Mouse (Mus musculus): ENCODE data around the gene Olfr372. TPM values are rescaled to one million over a fixed set of nuclear protein-coding genes. Genes with fewer than 3 reads are reported as not detected.
"Not testable (repeated sequence)": the region's sequence is repeated elsewhere in the genome, so short reads cannot be mapped to it uniquely, and the experiment has no call there.

Olfr372 gene
- not detected for total RNA-seq (2021)
- long read RNA-seq, experiment 1, result 0 reads
- long read RNA-seq, experiment 2, result 0 reads

DNA sequence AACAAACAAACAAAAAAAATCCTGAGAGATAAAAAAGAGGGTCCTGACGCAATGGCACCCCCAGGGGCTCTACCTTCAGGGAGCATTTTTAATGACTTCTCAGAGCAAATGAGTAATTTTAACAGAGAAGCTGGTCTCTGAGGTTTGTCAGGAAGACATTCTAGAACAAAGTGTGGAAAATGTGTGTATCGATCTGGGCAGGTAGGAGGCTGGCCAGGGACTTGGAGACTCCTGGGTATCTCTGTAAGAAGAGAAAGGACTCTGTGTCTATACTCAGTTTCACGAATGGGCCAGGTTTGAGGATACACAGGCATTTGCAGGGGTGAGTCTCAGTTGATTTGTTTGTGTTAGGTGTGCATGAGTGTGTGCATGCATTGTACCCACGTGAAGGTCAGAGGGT, at the start of gene Olfr372:
Gene Olfr372 (plus strand): TSS at position 301 of the 400 bp plus-strand sequence.
- intact Hi-C loops (cut with DNase I; ENCODE audit: low total_unique reads); DNase-seq: not testable (repeated sequence)

DNA sequence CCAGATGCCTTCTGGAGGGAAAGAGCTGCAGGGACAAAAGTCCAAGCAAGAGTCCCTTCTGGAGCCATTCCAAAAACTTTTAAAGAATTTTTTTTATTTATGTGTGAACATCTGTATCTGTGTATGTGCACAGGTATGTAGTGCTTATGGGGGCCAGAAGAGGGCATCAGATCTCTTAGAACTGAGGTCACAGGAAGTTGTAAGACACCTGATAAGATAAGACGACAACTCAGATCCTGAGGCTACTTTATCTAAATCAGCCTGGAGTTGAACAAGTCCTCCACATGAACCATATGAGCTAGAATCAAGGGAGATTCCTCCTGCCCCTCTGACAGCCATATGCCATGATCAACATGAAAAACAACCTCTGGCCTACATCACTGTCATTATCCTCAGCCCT, 41.6 kb upstream of the Olfr372 start:
- intact Hi-C loops (cut with DNase I; ENCODE audit: low total_unique reads), result no loop called here
- no peak for DNase-seq

DNA sequence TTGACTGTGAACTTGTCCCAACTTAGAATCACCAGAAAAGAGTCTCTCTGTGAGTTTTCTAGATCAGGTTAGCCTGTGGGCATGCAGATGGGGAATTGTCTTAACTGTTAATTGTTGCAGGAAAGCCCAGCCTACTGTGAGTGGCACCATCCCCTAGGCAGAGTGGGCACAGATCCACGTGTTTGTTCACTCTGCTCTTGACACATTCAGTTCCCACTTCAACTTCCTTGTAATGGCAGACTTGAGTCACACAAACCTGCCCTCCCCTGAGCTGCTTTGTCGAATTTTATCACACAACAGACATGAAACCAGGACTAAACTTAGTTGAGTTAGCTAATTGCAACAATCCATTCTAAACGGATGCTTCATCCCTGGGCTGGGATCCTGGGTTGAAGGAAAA, 40.8 kb upstream of the Olfr372 start:
- DNase-seq, result no peak
- intact Hi-C loops (cut with DNase I; ENCODE audit: low total_unique reads), result no loop called here

DNA sequence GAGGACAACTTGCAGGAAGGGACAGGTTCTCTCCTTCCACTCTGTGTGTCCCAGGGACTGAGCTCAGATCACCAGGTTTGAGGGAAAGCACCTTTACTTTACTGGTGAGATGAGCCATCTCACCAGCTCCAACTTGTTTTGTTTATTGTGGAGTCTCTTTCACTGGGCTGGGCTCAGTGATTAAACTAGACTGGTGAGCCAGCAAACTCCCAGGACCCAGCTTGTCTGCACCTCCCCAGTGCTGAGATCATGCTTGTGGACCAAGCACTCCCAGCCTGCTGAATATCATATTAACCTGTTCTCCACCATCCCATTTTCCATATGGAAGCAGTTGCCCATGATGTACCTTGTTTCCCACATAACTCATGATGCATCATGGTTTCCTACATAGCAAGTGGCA, 38.1 kb upstream of the Olfr372 start:
- intact Hi-C loops (cut with DNase I; ENCODE audit: low total_unique reads), result loop anchor here (2.0 kb wide), 1 partner anchor 96 kb away; no protein-coding TSS in a partner anchor
- DNase-seq, result no peak

DNA sequence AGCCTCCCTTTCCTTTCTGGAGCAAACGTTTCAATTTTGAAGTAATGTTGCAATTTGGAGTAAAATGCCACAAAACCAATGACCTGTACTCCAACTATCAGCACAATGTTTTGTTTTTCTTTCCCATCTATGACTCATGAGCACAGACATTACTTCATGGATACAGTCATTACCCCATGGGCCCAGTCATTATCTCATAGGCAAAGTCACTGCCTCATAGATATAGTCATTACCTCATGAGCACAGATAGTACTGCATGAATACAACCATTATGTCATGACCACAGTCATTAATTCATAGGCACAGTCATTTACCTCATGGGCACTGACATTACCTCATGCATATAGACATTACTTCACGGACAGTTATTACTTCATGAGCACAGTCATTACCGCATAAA, 35.1 kb upstream of the Olfr372 start:
- no peak for DNase-seq
- intact Hi-C loops (cut with DNase I; ENCODE audit: low total_unique reads), result no loop called here

DNA sequence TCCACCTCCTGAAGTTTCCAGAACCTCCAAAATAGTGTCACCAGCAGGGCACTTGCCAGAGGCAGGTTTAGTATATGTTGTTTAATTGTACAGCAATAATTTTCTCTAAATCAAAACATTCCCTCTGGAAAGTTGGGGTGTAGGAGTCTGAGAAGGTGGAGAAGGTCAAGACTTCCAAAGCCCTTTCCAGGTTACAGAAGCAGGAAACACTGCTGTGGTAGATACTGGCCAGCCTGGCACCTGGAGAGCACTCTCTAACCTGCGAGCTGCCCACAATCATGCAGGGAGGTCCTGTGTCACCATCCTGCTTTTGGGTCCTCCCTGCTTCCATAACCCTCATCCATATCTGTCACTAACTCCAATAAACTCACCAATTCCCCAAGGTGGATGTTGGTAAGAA, 34.3 kb upstream of the Olfr372 start:
- DNase-seq, result no peak
- intact Hi-C loops (cut with DNase I; ENCODE audit: low total_unique reads), result no loop called here

DNA sequence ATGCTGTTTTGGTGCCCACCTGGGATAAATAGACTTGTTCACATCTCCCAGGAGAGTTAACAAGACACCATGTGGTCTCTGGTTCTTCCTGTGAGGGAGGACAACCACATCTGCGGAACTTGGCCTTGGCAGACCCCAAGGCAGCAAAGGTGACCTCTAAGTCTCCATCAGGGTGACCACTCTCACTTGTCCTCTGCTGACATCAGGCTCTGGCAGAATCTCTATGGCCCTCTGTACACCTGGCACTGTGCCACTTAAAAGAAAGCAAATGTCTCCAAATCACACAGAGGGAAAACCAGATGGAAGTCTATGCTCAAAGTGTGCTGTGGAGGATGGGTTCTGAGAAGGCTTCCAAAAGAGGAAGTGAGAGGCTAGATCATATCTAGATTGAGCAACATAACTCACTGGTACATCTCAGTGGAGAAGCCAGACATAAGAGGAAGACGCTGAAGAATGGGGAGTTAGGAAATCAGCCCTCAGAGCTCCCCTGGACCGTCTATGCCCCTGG, 32.8 kb upstream of the Olfr372 start:
- DNase-seq, result no peak
- intact Hi-C loops (cut with DNase I; ENCODE audit: low total_unique reads), result no loop called here

DNA sequence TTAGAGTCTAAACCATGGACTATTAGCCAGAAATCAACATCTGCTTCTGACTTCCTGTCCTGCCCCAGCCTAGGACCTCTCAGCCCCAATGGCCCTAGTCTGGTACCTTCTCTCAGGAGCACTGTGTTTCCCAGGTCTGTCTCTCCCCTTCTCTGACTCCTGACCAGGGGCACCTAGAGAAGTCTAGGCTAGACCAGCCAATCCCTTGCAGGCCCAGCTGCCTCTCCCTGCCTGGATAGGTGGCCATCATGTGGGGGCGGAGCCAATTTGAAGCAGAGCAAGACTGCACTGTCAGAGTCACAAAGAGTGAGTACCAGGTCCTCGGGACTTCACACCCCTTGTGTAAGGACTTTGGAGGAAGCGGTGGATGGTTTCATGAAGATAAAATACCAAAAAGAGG, 31.5 kb upstream of the Olfr372 start, which contains the start of gene Cyp4f18:
Gene Cyp4f18 (minus strand): TSS at position 154 of the 400 bp plus-strand sequence.
- DNase-seq, result no peak
- intact Hi-C loops (cut with DNase I; ENCODE audit: low total_unique reads), result no loop called here

DNA sequence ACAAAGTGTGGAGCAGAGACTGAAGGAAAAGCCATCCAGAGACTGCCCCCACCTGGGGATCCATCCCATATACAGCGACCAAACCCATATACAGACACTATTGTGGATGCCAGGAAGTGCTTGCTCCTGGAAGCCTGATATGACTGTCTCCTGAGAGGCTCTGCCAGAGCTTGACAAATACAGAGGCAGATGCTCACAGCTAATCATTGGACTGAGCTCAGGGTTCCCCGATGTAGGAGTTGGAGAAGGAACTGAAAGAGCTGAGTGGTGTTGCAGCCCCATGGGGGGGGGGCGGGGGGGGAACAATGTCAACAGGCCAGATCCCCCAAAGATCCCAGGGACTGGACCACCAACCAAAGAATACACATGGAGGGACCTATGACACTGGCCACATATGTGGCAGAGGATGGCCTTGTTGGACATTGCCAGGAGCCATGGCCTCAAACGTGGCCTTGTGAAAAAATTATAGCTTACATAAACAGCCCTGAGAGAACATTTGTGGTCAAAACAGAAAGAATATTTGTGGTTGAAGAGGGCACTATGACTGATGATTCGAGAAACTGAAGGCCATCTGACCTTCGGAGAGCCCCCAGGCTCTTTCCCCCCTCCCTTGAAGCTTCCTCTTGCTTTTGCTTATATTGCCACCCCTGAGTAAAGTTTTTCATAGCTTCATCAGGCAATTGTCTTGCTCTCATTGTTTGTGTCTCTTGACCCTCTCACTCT, 27.4 kb upstream of the Olfr372 start:
- intact Hi-C loops (cut with DNase I; ENCODE audit: low total_unique reads); DNase-seq: not testable (repeated sequence)

DNA sequence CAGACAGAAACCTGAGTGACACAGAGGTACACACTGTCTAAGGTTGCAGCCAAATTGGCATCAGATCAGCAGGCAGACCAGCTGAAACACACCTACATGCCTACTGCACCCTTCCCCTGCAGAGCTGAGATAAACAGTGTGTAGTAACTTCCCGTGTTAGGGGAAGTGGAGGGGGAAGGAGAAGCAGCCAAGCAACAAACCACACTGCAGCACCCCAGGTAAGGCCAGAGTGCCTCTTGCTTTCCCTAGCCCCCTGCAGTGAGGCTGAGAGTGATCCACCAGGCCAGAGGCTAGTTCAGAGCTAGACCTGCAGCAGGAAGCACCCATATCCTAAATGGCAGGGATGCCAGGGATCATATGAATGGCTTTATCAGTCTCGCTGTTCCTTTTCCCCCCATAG, 23.7 kb upstream of the Olfr372 start:
- DNase-seq; intact Hi-C loops (cut with DNase I; ENCODE audit: low total_unique reads): not testable (repeated sequence)

DNA sequence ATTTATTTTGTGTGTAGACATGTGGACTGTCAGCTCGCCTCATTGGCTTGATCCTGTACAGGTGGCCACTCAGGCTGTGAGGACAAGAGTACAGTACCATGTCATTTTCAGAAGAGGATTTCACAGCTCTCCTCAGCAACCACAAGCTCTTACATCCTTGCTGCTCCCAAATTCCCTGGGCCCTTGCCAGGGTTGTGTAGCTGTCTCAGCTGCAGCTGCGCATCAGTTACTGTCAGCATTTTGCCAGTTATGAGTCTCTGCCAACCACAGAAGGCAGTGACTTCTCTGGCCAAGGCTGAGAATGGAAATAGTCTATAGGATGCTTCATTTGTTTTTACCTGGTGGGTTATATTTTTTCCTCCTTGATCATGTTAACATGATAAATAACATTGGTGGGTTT, 22.9 kb upstream of the Olfr372 start:
- peak; percentile 44 for DNase-seq
- intact Hi-C loops (cut with DNase I; ENCODE audit: low total_unique reads), result no loop called here

DNA sequence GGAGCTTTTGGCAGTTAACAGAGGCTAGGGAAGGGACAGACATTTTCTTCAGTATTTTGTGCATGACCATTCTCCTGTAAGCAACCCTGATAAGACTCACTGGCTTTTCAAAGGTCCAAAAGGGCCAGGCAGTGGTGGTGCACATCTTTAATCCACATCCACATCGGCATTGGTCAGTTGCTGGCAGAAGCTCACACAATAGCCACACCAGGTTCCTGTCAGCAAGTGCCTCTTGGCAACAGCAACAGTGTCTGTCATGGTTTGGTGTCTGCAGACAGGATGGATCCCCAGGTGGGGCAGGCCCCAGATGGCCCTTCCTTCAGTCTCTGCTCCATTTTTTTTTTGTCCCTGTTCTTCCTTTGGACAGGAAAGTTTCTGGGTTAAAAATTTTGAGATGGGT, 22.0 kb upstream of the Olfr372 start:
- DNase-seq; intact Hi-C loops (cut with DNase I; ENCODE audit: low total_unique reads): not testable (repeated sequence)

DNA sequence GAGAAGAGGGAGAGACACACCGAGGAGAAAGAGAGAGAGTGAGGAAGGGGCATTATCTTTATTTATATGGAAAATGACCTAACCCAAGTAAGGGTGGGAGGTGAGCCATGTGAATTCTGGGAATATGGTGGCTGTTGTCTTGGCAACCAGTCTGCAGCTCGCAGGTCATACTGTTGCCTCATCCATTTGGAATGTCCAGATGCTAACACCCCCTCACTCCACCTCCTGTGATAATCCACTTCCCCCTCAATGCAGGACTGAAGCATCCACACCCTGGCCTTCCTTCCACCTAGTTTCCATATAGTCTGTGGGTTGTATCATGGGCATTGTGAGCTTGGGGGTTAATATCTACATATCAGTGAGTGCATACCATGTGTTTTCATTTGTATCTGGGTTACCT, 21.2 kb upstream of the Olfr372 start:
- no peak for DNase-seq
- intact Hi-C loops (cut with DNase I; ENCODE audit: low total_unique reads), result no loop called here

DNA sequence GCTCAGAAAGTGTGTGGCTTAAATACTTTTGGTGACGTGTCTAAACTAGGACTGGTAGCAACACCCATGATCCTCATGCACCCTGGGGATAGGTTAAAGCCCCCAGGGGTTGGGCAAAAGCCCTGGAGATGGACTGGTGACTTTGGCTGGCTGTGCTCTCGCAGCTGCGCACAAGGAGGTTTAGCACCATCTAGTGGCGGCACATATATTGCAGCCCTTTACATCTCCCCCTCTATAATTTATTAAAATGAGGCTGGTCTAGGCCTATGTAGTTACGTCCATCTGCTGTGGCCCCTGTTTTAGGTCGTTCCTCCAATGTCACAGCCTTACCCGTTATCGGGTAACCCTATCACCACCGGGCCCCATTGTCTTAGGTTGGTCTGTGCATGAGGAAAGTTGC, 16.1 kb upstream of the Olfr372 start:
- intact Hi-C loops (cut with DNase I; ENCODE audit: low total_unique reads); DNase-seq: not testable (repeated sequence)

DNA sequence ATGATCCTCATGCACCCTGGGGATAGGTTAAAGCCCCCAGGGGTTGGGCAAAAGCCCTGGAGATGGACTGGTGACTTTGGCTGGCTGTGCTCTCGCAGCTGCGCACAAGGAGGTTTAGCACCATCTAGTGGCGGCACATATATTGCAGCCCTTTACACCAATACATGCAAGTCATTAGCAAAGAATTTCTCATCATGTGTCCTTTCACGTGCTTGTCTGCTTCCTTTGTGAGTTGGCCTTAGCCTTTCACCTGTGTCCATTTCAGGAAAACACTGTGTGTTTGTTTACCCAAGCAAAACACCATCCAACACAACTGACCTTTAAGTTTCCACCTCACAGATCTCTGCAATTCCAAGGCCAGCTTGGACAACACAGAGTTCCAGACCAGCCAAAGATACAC, 8.1 kb upstream of the Olfr372 start:
- peak; percentile 31 for DNase-seq
- intact Hi-C loops (cut with DNase I; ENCODE audit: low total_unique reads), result not testable (repeated sequence)

DNA sequence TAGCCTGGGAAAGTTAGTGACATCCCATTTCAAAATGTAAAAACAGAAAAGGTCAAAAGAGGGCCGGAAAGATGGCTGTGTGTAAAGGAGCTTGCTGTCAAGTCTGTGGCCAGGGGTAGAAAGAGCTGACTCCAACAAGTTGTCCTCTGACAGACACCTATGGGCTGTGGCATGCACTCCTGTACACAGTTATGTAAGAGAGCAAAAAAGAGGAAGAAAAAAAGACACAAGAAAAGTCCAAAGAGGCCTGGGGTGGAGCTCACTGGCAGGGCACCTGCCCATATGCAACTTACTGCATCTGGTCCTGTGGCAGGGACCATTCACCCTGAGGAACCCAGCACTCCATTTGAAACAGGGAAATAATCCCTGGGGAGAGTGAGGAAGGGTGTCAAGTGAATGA, 1.5 kb downstream of the Olfr372 start:
- intact Hi-C loops (cut with DNase I; ENCODE audit: low total_unique reads), result no loop called here
- DNase-seq, result no peak

DNA sequence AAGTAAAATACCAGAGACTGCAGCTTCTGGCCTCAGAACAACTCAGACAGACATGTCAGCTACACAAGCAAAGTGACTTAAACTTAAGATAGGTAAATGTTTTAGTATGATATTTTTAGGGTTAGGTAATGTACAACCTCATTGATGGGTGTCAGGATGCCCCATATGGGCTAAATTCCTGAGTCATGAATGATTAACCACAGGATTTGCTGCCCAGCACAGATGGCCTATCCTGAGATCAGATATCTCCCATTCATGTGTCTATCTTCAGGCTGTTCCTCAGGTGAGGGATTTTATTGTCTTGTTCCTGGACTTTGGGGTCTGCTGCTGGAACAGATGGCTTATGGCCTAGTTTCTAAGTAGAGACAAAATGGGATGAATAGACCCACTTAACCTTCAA, 13.6 kb downstream of the Olfr372 start:
- DNase-seq; intact Hi-C loops (cut with DNase I; ENCODE audit: low total_unique reads): not testable (repeated sequence)

DNA sequence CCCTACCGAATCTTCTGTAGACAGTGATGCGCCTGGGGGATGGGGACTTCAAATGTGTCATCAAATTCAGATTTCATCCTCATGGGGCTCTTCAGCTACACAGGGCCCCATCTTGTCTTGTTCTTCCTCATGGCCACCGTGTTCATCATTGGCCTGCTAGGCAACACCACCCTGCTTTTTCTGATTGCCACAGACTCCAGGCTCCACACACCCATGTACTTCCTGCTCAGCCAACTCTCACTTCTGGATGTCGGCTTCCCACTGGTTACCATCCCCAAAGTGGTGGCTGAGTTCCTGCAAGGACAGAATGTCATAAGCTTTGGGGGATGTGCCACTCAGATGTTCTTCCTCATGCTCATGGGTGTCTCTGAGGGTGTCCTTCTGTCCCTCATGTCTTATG, 16.6 kb downstream of the Olfr372 start:
- intact Hi-C loops (cut with DNase I; ENCODE audit: low total_unique reads); DNase-seq: not testable (repeated sequence)

DNA sequence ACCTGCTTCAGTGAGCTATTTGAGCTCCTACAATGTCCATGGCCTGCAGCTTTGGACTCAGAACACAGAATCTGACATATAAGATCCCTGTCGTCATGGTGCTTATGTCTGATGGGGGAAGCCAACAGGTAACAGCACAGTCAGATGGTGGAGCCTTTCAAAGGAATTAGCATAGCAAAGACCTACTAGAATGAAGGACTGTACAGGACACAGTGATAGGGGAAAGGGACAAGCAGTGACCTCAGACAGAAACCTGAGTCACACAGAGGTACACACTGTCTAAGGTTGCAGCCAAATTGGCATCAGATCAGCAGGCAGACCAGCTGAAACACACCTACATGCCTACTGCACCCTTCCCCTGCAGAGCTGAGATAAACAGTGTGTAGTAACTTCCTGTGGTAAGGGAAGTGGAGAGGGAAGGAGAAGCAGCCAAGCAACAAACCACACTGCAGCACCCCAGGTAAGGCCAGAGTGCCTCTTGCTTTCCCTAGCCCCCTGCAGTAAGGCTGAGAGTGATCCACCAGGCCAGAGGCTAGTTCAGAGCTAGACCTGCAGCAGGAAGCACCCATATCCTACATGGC, 25.9 kb downstream of the Olfr372 start:
- intact Hi-C loops (cut with DNase I; ENCODE audit: low total_unique reads); DNase-seq: not testable (repeated sequence)

DNA sequence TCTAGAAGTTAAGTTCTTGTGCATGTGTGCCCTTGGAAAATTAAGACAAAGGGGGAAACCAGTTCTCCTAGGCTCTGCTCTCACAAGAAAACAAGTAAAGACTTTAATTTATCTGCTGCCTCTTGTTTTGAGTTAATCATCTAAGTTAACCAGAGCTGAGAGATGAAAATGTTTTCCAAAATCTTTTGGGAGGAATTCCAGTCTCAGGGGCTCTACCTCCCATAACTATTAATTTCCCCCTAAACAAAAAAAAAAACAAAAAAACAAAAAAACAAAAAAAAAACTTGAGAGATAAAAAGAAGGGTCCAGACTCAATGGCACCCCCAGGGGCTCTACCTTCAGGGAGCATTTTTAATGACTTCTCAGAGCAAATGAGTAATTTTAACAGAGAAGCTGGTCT, 41.9 kb downstream of the Olfr372 start, which contains the start of gene Olfr373:
Gene Olfr373 (plus strand): TSS at position 301 of the 400 bp plus-strand sequence.
- intact Hi-C loops (cut with DNase I; ENCODE audit: low total_unique reads), result not testable (repeated sequence)

DNA sequence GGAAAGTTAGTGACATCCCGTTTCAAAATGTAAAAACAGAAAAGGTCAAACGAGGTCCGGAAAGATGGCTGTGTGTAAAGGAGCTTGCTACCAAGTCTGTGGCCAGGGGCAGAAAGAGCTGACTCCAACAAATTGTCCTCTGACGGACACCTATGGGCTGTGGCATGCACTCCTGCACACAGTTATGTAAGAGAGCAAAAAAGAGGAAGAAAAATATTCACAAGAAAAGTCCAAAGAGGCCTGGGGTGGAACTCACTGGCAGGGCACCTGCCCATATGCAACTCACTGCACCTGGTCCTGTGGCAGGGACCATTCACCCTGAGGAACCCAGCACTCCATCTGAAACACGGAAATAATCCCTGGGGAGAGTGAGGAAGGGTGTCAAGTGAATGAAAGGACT, 43.7 kb downstream of the Olfr372 start:
- intact Hi-C loops (cut with DNase I; ENCODE audit: low total_unique reads), result no loop called here
- no peak for DNase-seq

More for the DNA sequence above, 41.9 kb downstream of the Olfr372 start, which contains the start of gene Olfr373:
- DNase-seq, result not testable (repeated sequence)
